Mouse (Mus musculus) lung, postnatal 0 days (tissue): ENCODE results near the gene Thap12.

Source experiments
- CTCF ChIP-seq: IDR thresholded peaks from 2 replicates; pipeline ENCODE4 v1.5.1; 2016; ENCODE audit warnings: antibody characterized with exemption, mild to moderate bottlenecking
- EP300 ChIP-seq: IDR thresholded peaks from 2 replicates; pipeline ENCODE4 v1.6.1; 2016; ENCODE audit warnings: antibody characterized with exemption, mild to moderate bottlenecking, control low read depth

DNA sequence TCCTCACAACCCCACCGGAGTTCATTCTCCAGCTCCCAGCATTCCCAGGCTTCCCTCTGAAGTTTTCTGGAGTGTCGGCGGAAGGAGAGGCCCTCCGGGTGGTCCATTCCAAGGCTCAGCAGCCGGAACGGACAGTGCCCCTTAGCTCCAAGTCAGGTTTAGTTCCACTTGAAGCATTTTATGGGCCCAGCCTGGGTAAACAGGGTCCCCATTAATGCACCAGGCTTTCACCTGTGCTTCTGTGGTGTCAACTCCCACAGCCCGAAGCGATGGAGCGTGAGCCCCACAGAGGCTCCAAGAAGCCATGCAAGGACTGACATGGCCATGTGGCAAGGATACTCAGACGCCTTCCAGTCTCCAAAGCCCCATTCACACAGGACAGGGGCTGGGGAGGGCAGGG is 61.0 kb downstream of the Thap12 start:
- TF ChIP-seq CTCF = no peak
- no peak for TF ChIP-seq EP300
